Mouse (Mus musculus) ES-E14 (cell line): ENCODE data around the gene Trim29.

Experiments
- MAFK ChIP-seq: IDR thresholded peaks from 2 replicates; pipeline ENCODE4 v1.6.1; 2014; ENCODE audit warnings: mild to moderate bottlenecking, low read depth, low read length, inconsistent platforms; ENCODE audit not compliant: insufficient read depth
- ZC3H11A ChIP-seq: IDR thresholded peaks from 2 replicates; pipeline ENCODE4 v1.6.1; 2012; ENCODE audit warnings: low read depth, mild to moderate bottlenecking, inconsistent platforms, low read length, borderline replicate concordance
- ZNF384 ChIP-seq: IDR thresholded peaks from 2 replicates; pipeline ENCODE4 v1.6.1; 2012; ENCODE audit warnings: low read depth, low read length, inconsistent platforms

DNA sequence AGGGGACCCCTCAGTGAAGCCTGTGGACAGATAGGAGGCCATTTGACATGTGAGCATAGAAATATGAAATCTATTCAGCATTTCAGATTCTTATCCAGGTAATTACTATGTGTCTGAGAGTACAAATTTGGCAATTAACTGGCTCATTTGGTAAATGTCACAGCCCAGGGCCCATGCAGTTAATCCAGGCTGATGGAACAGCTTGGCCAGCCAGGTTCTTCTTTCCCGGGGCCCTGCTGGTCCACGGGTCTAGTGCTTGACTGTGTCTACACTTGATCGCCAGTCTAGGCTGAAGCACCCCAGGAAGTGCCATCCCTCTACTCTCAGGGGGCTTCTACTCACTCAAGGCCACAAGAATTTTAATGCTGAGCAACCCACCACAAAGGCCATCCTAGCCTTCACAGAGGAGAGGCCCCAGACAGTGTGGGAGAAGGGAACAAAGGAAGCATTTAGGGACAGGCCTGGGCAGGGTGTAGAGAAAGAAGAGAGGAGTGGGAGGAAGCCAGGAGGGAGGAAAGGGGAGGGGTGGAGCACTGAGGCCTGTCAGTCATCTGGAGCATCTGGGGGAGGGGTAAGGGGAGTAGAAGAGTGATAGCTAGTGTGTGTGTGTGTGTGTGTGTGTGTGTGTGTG, 4.8 kb downstream of the Trim29 start:
- TF ChIP-seq ZC3H11A (no peak), MAFK (no peak), ZNF384 (no peak)
